Mouse (Mus musculus) CD4-positive naive resting alpha-beta T cell, adult 76 days (primary cell): ENCODE measurements around the gene Pym1. TPM values are rescaled to one million over a fixed set of nuclear protein-coding genes. Genes with fewer than 3 reads are reported as not detected.

Experiments
- total RNA-seq: library from RNA; stranded (reverse); gene quantifications from one replicate; pipeline ENCODE4 v1.2.4, GENCODE M21; 2023

Gene Pym1
- 82.4 TPM for total RNA-seq

GRCm38 (mm10) chr10:128747646-128748251 lies at the start of gene Pym1:
TSS of gene Pym1 (plus strand) at chr10:128747889.

GRCm38 (mm10) chr10:128703895-128704294 lies 43.8 kb upstream of the Pym1 start, which contains the start of gene Pmel:
TSS of gene Pmel (plus strand) at chr10:128704195.

GRCm38 (mm10) chr10:128704491-128705316 lies 43.0 kb upstream of the Pym1 start, which contains the start of gene Cdk2:
TSS of gene Cdk2 (minus strand) at chr10:128705031.

GRCm38 (mm10) chr10:128744680-128745601 lies 2.7 kb upstream of the Pym1 start, which contains the start of gene Dgka:
TSS of gene Dgka (minus strand) at chr10:128744855.

GRCm38 (mm10) chr10:128790398-128791124 lies 42.9 kb downstream of the Pym1 start, which contains the start of gene Mmp19:
TSS of gene Mmp19 (plus strand) at chr10:128790910.

GRCm38 (mm10) chr10:128803771-128804270 lies 56.1 kb downstream of the Pym1 start, which contains the start of gene Dnajc14:
TSS of gene Dnajc14 (plus strand) at chr10:128804062.

GRCm38 (mm10) chr10:128804271-128805091 lies 56.8 kb downstream of the Pym1 start, which contains the start of gene Tmem198b:
TSS of gene Tmem198b (minus strand) at chr10:128804370.

Other genes starting within 250 kb of the Pym1 start
- gene Myl6b, start 249.2 kb upstream of the Pym1 start, total RNA-seq, result not detected
- 244 TPM for gene Esyt1, start 222.0 kb upstream of the Pym1 start, total RNA-seq
- 26.7 TPM for gene Zc3h10, start 200.1 kb upstream of the Pym1 start, total RNA-seq
- gene Rpl41, start 198.6 kb upstream of the Pym1 start, total RNA-seq, result 3,926 TPM
- 55.6 TPM for gene Pa2g4, start 181.9 kb upstream of the Pym1 start, total RNA-seq
- 1.3 TPM for gene Erbb3, start 158.2 kb upstream of the Pym1 start, total RNA-seq
- 1,431 TPM for gene Rps26, start 121.1 kb upstream of the Pym1 start, total RNA-seq
- gene Ikzf4, start 101.9 kb upstream of the Pym1 start, total RNA-seq, result 9.6 TPM
- gene Suox, start 73.8 kb upstream of the Pym1 start, total RNA-seq, result 10.1 TPM
- gene Rab5b, start 51.6 kb upstream of the Pym1 start, total RNA-seq, result 32.6 TPM
- gene Pmel, start 43.7 kb upstream of the Pym1 start, total RNA-seq, result not detected
- 32.6 TPM for gene Cdk2, start 42.9 kb upstream of the Pym1 start, total RNA-seq
- 837 TPM for gene Dgka, start 3.0 kb upstream of the Pym1 start, total RNA-seq
- 0.32 TPM for gene Mmp19, start 43.0 kb downstream of the Pym1 start, total RNA-seq
- 57.9 TPM for gene Dnajc14, start 56.2 kb downstream of the Pym1 start, total RNA-seq
- 6.4 TPM for gene Tmem198b, start 56.5 kb downstream of the Pym1 start, total RNA-seq
- 50.3 TPM for gene Sarnp, start 69.4 kb downstream of the Pym1 start, total RNA-seq
- 15.3 TPM for gene Ormdl2, start 73.8 kb downstream of the Pym1 start, total RNA-seq
- 10.7 TPM for gene Gdf11, start 143.8 kb downstream of the Pym1 start, total RNA-seq
- gene Cd63, start 153.1 kb downstream of the Pym1 start, total RNA-seq, result 1.9 TPM
- gene Rdh5, start 175.0 kb downstream of the Pym1 start, total RNA-seq, result 13.7 TPM
- gene Bloc1s1, start 176.1 kb downstream of the Pym1 start, total RNA-seq, result 53.3 TPM
- 14.3 TPM for gene Itga7, start 185.9 kb downstream of the Pym1 start, total RNA-seq
- not detected for gene Mettl7b, start 213.1 kb downstream of the Pym1 start, total RNA-seq
- 1.7 TPM for gene Olfr9, start 241.5 kb downstream of the Pym1 start, total RNA-seq